Mouse (Mus musculus): ENCODE measurements around the gene Adamts17. TPM values are rescaled to one million over a fixed set of nuclear protein-coding genes. Genes with fewer than 3 reads are reported as not detected.
A peak's percentile ranks its signal among the peaks of the same experiment; 100 is the strongest.

Gene Adamts17
- polyA plus RNA-seq, 1 experiment from 2014 or later: 3.6 TPM

GRCm38 (mm10) chr7:66905941-66906340, 66.4 kb downstream of the Adamts17 start:
- Histone ChIP-seq H3K27me3 (ENCODE audit: insufficient read depth, low read length) (no peaks in the 10 kb centered on the region), H3K9me3 (ENCODE audit: low read length) (no peaks in the 10 kb centered on the region), H3K27ac (ENCODE audit: low read length) (no peak overlapping the region), H3K9ac (replicated peaks; ENCODE audit: low read length) (no peak overlapping the region), H3K4me3 (ENCODE audit: low read length) (no peak overlapping the region), H3K36me3 (ENCODE audit: insufficient read depth, low read length) (no peaks in the 10 kb centered on the region), H3K4me1 (ENCODE audit: insufficient read depth, low read length) (0 out of 2 replicates have a peak, but pooled peaks cover 4% of the 10 kb centered on the region), H3K4me2 (replicated peaks; ENCODE audit: low read depth, low read length) (no peak overlapping the region)
- WGBS: 71% methylated on average over 4 of the region's 4 CpGs
- no peak for ATAC-seq (ENCODE audit: low FRiP score, low TSS enrichment)

- no peak overlapping the region for H3K9ac ChIP-seq (replicated peaks; ENCODE audit: low read length)
- H3K9me3 ChIP-seq (ENCODE audit: low read length): no peaks in the 10 kb centered on the region
- no peaks in the 10 kb centered on the region for H3K36me3 ChIP-seq (ENCODE audit: insufficient read depth, low read length)
- H3K27me3 ChIP-seq (ENCODE audit: insufficient read depth, low read length): no peaks in the 10 kb centered on the region
- no peak overlapping the region for H3K4me2 ChIP-seq (replicated peaks; ENCODE audit: low read depth, low read length)
- H3K27ac ChIP-seq (ENCODE audit: low read length): no peak overlapping the region
- H3K4me3 ChIP-seq (ENCODE audit: low read length): no peak overlapping the region
- no peak for ATAC-seq (ENCODE audit: low FRiP score, low TSS enrichment)
- no peaks in the 10 kb centered on the region for H3K4me1 ChIP-seq (ENCODE audit: insufficient read depth, low read length)
- WGBS: 34% methylated on average over 5 of the region's 5 CpGs
Measured at GRCm38 (mm10) chr7:66912866-66913265, 73.3 kb downstream of the Adamts17 start.

GRCm38 (mm10) chr7:66923595-66923994, 84.1 kb downstream of the Adamts17 start:
- Histone ChIP-seq H3K36me3 (ENCODE audit: insufficient read depth, low read length) (no peaks in the 10 kb centered on the region), H3K4me1 (ENCODE audit: insufficient read depth, low read length) (0 out of 2 replicates have a peak, but pooled peaks cover under 1% of the 10 kb centered on the region), H3K27ac (ENCODE audit: low read length) (no peak overlapping the region), H3K27me3 (ENCODE audit: insufficient read depth, low read length) (no peaks in the 10 kb centered on the region), H3K9ac (replicated peaks; ENCODE audit: low read length) (no peak overlapping the region), H3K4me2 (replicated peaks; ENCODE audit: low read depth, low read length) (no peak overlapping the region), H3K9me3 (ENCODE audit: low read length) (no peaks in the 10 kb centered on the region), H3K4me3 (ENCODE audit: low read length) (no peak overlapping the region)
- WGBS: 95% methylated on average over 3 of the region's 3 CpGs
- ATAC-seq (ENCODE audit: low FRiP score, low TSS enrichment): no peak

- Histone ChIP-seq H3K36me3 (ENCODE audit: insufficient read depth, low read length) (no peaks in the 10 kb centered on the region), H3K9me3 (ENCODE audit: low read length) (no peaks in the 10 kb centered on the region), H3K9ac (replicated peaks; ENCODE audit: low read length) (no peak overlapping the region), H3K27me3 (ENCODE audit: insufficient read depth, low read length) (no peaks in the 10 kb centered on the region), H3K4me1 (ENCODE audit: insufficient read depth, low read length) (0 out of 2 replicates have a peak, but pooled peaks cover 5% of the 10 kb centered on the region), H3K4me2 (replicated peaks; ENCODE audit: low read depth, low read length) (no peak overlapping the region), H3K27ac (ENCODE audit: low read length) (no peak overlapping the region), H3K4me3 (ENCODE audit: low read length) (no peak overlapping the region)
- ATAC-seq (ENCODE audit: low FRiP score, low TSS enrichment): peak; percentile 65
- WGBS: 48% methylated on average over 1 of the region's 1 CpGs
Measured at GRCm38 (mm10) chr7:66924104-66924503, 84.6 kb downstream of the Adamts17 start.

GRCm38 (mm10) chr7:66929263-66929662, 89.7 kb downstream of the Adamts17 start:
- Histone ChIP-seq H3K27me3 (ENCODE audit: insufficient read depth, low read length) (no peaks in the 10 kb centered on the region), H3K27ac (ENCODE audit: low read length) (no peak overlapping the region), H3K36me3 (ENCODE audit: insufficient read depth, low read length) (no peaks in the 10 kb centered on the region), H3K9me3 (ENCODE audit: low read length) (no peaks in the 10 kb centered on the region), H3K4me1 (ENCODE audit: insufficient read depth, low read length) (0 out of 2 replicates have a peak, but pooled peaks cover 5% of the 10 kb centered on the region), H3K4me3 (ENCODE audit: low read length) (no peak overlapping the region), H3K4me2 (replicated peaks; ENCODE audit: low read depth, low read length) (no peak overlapping the region), H3K9ac (replicated peaks; ENCODE audit: low read length) (no peak overlapping the region)
- 40% methylated on average over 6 of the region's 6 CpGs for WGBS
- peak; percentile 72; the same call in 1 of the 2 replicates for ATAC-seq (ENCODE audit: low FRiP score, low TSS enrichment)

- whole genome bisulfite sequencing: 100% methylated on average over 1 of the region's 1 CpGs
- H3K9me3 ChIP-seq (ENCODE audit: low read length): no peaks in the 10 kb centered on the region
- no peak overlapping the region for H3K4me2 ChIP-seq (replicated peaks; ENCODE audit: low read depth, low read length)
- no peaks in the 10 kb centered on the region for H3K27me3 ChIP-seq (ENCODE audit: insufficient read depth, low read length)
- H3K4me3 ChIP-seq (ENCODE audit: low read length): no peak overlapping the region
- H3K4me1 ChIP-seq (ENCODE audit: insufficient read depth, low read length): peaks cover 10% of the 10 kb centered on the region; the same call in 1 of the 2 replicates
- ATAC-seq (ENCODE audit: low FRiP score, low TSS enrichment): no peak
- no peaks in the 10 kb centered on the region for H3K36me3 ChIP-seq (ENCODE audit: insufficient read depth, low read length)
- H3K9ac ChIP-seq (replicated peaks; ENCODE audit: low read length): no peak overlapping the region
- no peak overlapping the region for H3K27ac ChIP-seq (ENCODE audit: low read length)
Measured at GRCm38 (mm10) chr7:66931291-66931690, 91.8 kb downstream of the Adamts17 start.

- H3K27me3 ChIP-seq (ENCODE audit: insufficient read depth, low read length): no peaks in the 10 kb centered on the region
- no peaks in the 10 kb centered on the region for H3K9me3 ChIP-seq (ENCODE audit: low read length)
- peaks cover 17% of the 10 kb centered on the region; the same call in 1 of the 2 replicates for H3K4me1 ChIP-seq (ENCODE audit: insufficient read depth, low read length)
- H3K4me3 ChIP-seq (ENCODE audit: low read length): no peak overlapping the region
- ATAC-seq (ENCODE audit: low FRiP score, low TSS enrichment): peak; percentile 72
- peak overlapping the region; percentile 16; the same call in 1 of the 2 replicates for H3K27ac ChIP-seq (ENCODE audit: low read length)
- 33% methylated on average over 4 of the region's 4 CpGs for WGBS
- H3K4me2 ChIP-seq (replicated peaks; ENCODE audit: low read depth, low read length): no peak overlapping the region
- no peaks in the 10 kb centered on the region for H3K36me3 ChIP-seq (ENCODE audit: insufficient read depth, low read length)
- H3K9ac ChIP-seq (replicated peaks; ENCODE audit: low read length): no peak overlapping the region
Measured at GRCm38 (mm10) chr7:66933251-66933650, 93.7 kb downstream of the Adamts17 start.

GRCm38 (mm10) chr7:66934062-66934461, 94.5 kb downstream of the Adamts17 start:
- Histone ChIP-seq H3K4me1 (ENCODE audit: insufficient read depth, low read length) (peaks cover 17% of the 10 kb centered on the region; the same call in 1 of the 2 replicates), H3K36me3 (ENCODE audit: insufficient read depth, low read length) (no peaks in the 10 kb centered on the region), H3K4me2 (replicated peaks; ENCODE audit: low read depth, low read length) (no peak overlapping the region), H3K27ac (ENCODE audit: low read length) (no peak overlapping the region), H3K9ac (replicated peaks; ENCODE audit: low read length) (no peak overlapping the region), H3K4me3 (ENCODE audit: low read length) (no peak overlapping the region), H3K9me3 (ENCODE audit: low read length) (no peaks in the 10 kb centered on the region), H3K27me3 (ENCODE audit: insufficient read depth, low read length) (no peaks in the 10 kb centered on the region)
- no peak for ATAC-seq (ENCODE audit: low FRiP score, low TSS enrichment)
- WGBS: 71% methylated on average over 6 of the region's 6 CpGs

GRCm38 (mm10) chr7:66935041-66935440, 95.5 kb downstream of the Adamts17 start:
- H3K4me2 ChIP-seq (replicated peaks; ENCODE audit: low read depth, low read length): no peak overlapping the region
- no peaks in the 10 kb centered on the region for H3K36me3 ChIP-seq (ENCODE audit: insufficient read depth, low read length)
- no peak overlapping the region for H3K27ac ChIP-seq (ENCODE audit: low read length)
- WGBS: 82% methylated on average over 6 of the region's 6 CpGs
- ATAC-seq (ENCODE audit: low FRiP score, low TSS enrichment): no peak
- H3K4me3 ChIP-seq (ENCODE audit: low read length): no peak overlapping the region
- peaks cover 18% of the 10 kb centered on the region; the same call in 1 of the 2 replicates for H3K4me1 ChIP-seq (ENCODE audit: insufficient read depth, low read length)
- no peaks in the 10 kb centered on the region for H3K9me3 ChIP-seq (ENCODE audit: low read length)
- H3K9ac ChIP-seq (replicated peaks; ENCODE audit: low read length): no peak overlapping the region
- no peaks in the 10 kb centered on the region for H3K27me3 ChIP-seq (ENCODE audit: insufficient read depth, low read length)

- Histone ChIP-seq H3K9ac (replicated peaks; ENCODE audit: low read length) (no peak overlapping the region), H3K27ac (ENCODE audit: low read length) (no peak overlapping the region), H3K9me3 (ENCODE audit: low read length) (no peaks in the 10 kb centered on the region), H3K27me3 (ENCODE audit: insufficient read depth, low read length) (no peaks in the 10 kb centered on the region), H3K4me3 (ENCODE audit: low read length) (no peak overlapping the region), H3K4me1 (ENCODE audit: insufficient read depth, low read length) (peaks cover 18% of the 10 kb centered on the region; the same call in 1 of the 2 replicates), H3K36me3 (ENCODE audit: insufficient read depth, low read length) (no peaks in the 10 kb centered on the region), H3K4me2 (replicated peaks; ENCODE audit: low read depth, low read length) (no peak overlapping the region)
- 76% methylated on average over 8 of the region's 8 CpGs for WGBS
- no peak for ATAC-seq (ENCODE audit: low FRiP score, low TSS enrichment)
Measured at GRCm38 (mm10) chr7:66936042-66936755, 96.7 kb downstream of the Adamts17 start.
